Mouse (Mus musculus) right cerebral cortex, postnatal 10 days (tissue): Measurements from ENCODE around the gene Lsm4.

Experiments
- DNase-seq, 2 experiments: peaks; one replicate each; pipeline ENCODE4 v3.0.0; 2021; ENCODE audit warnings: low spot score in 2 of 2

The Lsm4 gene

GRCm38 (mm10) chr8:70699834-70700554 is 26.9 kb downstream of the Lsm4 start:
- DNase-seq = peak; percentile 86 to 90

- DNase-seq = peak; percentile 92
These were observed 27.5 kb downstream of the Lsm4 start for GRCm38 (mm10) chr8:70700555-70700922.

DNA sequence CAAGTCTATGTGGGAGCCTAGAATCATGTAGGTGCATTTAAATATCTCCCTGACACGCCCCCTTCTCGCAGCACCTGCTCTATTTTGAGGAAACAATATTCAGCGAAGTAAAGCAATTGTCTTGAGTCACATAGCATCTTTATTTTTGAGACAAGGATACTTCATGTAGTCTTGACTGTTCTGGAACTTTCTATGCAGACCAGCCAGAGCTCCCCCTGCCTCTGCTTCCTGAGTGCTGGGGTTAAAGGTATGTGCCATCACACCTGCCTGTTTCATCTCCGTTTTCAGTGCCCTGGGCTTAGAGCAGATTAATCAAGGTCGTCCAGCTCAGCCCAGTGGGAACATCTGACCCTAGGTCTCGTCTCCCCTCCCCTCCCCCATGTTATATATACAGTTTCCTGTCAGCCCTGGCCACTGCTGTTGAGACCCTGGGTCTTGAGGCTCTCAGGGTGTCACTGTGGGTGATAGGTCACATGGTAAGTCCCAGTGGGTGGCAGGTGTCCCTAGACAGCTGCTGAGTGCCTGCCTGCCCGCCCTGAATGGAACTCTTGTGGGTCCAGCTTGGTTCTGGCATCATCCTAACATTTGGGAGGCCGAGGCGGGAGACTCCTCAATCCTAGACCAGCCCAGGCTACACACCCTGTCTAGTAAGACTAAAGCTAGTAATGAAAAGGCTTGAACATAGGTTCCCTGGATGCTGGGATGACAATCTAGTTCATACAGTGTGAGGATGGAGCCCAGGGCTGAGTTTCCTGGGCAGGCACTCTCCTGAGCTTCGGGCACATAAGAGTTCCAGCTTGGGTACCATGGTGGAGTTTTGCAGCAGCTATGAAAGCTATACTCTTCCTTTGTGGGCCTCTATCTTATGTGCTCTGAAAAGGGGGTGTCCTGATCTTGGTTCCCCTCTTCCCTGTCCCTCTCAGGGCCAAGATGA is 28.3 kb downstream of the Lsm4 start:
- DNase-seq = no peak

DNA sequence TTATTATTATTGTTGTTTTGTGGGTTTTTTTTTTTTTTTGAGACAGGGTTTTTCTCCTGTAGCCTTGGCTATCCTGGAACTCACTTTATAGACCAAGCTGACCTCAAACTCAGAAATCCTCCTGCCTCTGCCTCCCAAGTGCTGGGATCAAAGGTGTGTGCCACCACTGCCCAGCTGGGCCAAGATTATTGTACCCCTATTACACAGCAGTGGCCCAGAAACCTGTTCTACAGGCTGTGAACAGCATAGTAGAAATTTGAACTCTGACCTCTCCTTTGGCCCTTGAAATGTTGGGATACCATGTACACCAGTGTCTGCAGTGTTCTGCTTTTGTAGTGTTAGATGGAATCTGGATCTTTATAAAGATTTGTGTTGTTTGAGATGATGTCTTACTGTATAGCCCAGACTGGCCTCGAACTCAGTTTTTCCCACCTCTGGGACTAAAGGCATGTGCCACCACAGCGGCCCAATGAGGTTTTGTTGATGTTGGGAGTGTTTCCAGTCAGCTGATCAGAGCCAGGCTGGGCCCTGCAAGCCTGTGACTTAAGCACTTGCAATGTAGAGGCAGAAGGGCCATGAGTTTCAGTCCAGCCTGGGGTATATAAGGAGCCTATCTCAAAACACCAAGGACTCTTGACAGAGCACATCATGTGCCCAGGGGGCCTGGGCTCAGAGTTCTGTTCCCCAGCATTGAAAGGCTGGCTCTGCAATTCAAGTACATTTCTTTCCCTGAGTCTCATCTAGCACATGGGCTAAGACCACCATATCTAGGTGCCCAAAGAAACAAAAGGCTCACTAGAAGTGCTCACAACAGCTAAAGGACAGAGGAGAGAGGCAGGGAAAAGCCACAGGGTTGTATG is 29.2 kb downstream of the Lsm4 start:
- no peak for DNase-seq

GRCm38 (mm10) chr8:70702842-70703182 is 29.8 kb downstream of the Lsm4 start:
- peak; percentile 62 to 69 for DNase-seq

GRCm38 (mm10) chr8:70703287-70703686 is 30.2 kb downstream of the Lsm4 start, which contains the start of gene Iqcn:
Gene Iqcn (plus strand): TSS chr8:70703457.
- DNase-seq = no peak

- DNase-seq = no peak
These were observed 35.2 kb downstream of the Lsm4 start for GRCm38 (mm10) chr8:70708281-70708680.

DNA sequence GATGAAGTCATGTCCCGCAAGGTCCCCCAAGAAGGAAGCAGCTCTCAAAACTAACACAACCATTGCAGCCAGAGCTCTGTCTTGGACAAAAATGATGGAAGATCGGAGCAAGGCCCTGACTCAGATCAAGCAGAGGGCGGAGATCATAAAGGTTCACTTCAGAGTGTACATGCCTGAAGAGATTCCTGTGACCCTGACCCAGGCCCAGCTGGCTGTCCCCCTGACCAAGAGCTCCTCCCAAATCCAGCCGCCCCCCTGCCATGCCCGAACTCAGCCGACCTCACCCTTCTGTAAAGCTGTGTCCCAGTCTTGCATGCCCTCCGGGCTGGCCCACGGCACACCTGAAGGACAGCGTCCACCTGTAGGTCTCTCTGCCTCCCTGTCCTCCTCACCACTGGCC is 36.7 kb downstream of the Lsm4 start:
- no peak for DNase-seq

DNA sequence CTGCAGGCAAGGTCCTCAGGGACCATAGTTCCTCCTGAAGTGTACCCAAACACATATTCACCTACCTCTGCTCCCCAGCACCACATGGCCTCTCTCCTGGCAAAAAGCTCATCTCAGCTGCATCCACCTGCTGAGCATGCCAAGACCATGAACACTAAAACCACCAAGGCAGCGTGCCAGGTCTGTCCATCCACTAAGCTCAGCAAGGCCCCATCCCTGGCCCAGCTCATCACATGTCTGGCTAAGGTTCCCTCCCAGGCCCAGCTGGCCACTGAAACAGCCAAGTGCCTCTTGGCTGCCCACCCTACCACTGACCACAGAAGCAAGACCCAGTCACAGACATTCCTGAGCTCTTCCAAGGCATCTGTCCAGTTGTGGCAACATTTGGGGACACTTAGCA is 37.2 kb downstream of the Lsm4 start:
- no peak for DNase-seq

DNA sequence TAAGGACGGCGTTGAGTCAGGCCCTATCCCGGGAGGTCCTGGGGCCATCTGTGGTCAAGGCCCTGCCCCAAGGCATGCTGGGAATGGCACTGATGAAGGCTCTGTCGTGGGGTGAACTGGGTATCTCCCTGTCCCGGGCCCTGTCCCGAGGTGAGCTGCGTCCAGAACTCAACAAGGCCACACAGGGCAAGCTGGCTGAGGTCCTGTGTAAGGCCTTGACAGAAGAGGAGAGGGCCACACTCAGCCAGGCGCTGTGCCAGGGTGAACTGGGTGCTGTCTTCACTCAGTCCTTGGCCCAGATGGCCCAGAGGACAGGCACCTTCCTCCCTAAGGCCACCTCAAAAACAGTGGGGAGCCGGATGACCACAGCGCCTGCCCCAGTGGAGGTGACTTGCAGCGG is 38.0 kb downstream of the Lsm4 start:
- DNase-seq = no peak

DNA sequence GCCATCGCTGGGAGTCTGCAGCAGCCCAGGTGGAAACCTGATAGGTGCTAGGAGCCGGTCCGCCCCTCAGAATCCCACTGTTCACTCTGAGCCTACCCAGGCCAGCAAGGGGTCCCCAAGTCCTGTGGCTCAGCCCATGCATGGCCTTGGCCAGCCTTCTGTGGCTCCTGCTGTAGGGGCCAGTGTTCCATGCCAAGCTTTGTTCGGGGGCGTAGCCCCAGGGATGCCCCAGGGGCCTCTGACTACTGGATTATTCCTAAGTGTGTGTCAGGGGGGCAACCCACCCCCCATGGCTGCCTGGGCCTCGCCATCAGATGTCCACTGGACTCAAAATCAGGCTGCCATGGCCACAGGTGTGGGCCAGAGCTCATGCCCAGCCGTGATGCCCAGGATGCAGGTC is 40.9 kb downstream of the Lsm4 start:
- DNase-seq = no peak

- DNase-seq = no peak
These were observed 42.0 kb downstream of the Lsm4 start for GRCm38 (mm10) chr8:70715086-70715485.

- DNase-seq = no peak
These were observed 43.7 kb downstream of the Lsm4 start for GRCm38 (mm10) chr8:70716521-70717400.

GRCm38 (mm10) chr8:70718297-70718696 is 45.2 kb downstream of the Lsm4 start, which contains the start of gene Gm3336:
Gene Gm3336 (plus strand): TSS chr8:70718543.
- peak in 1 of 2 experiments; percentile 60 for DNase-seq

GRCm38 (mm10) chr8:70719796-70720270 is 46.8 kb downstream of the Lsm4 start:
- DNase-seq = peak in 1 of 2 experiments; percentile 29

DNA sequence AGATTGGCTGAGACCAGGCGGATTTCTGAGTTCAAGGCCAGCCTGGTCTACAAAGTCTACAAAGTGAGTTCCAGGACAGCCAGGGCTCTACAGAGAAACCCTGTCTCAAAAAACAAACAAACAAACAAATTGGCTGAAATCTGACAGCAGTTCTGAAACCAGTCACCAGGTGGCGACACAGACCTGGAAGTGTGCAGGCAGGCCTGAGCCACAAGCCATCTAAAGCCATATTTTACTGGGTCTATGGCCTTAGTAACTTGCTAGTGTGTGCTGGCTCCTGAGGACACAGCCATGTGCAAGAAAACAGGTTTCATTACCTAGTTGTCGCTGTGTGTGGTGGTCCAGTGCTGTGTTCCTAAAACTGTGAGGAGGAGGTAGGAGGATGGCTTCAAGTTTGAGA is 47.7 kb downstream of the Lsm4 start:
- DNase-seq = peak; percentile 74 to 81

DNA sequence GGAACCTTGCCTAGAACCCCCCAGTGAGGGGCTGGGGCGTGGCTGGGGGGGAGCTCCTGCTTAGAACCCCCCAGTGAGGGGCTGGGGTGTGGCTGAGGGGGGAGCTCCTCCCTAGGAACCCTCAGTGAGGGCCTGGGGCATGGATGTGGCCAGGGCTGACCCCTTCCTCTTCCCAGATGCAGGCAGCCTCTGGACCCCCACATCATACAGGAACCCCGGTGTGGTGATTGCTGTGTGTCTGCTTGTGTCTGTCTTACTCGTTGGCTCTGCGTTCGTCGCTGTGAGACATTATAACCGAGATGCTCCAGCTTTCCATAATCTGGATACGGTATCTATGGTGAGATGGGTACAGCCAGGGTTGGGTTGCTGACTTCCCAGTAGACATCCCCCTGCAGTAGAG is 48.6 kb downstream of the Lsm4 start:
- DNase-seq = no peak

GRCm38 (mm10) chr8:70723486-70724210 is 50.6 kb downstream of the Lsm4 start, which contains the start of gene Pde4c:
Gene Pde4c (plus strand): TSS chr8:70723720.
- DNase-seq = no peak

DNA sequence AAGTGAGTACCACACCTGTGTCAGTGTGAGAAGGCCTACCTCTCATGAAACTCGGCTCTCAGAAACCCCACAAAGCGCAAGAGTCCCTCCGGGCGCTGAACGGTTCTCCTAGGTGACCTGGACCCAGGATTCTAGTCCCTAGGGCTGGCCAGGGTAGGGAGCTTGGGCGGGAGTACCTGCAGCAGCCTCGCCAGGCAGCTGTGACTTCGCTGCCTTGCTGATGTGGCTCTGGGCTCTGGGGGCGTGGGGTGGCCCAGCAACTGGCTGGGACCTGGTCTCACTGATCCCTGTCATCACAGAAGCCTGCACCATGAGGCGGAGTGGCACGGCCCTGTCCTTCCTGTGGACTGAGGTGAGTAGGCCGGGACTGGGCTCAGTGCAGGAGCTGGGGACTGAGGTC is 51.2 kb downstream of the Lsm4 start:
- no peak for DNase-seq
